Mouse (Mus musculus) fibroblast of lung, adult 2 months (primary cell): ENCODE data around the gene Runx1.

Source experiments
- DNase-seq: peaks from one replicate; pipeline ENCODE4 v3.0.0-alpha.2; 2011; ENCODE audit warnings: low read depth

The Runx1 gene

DNA sequence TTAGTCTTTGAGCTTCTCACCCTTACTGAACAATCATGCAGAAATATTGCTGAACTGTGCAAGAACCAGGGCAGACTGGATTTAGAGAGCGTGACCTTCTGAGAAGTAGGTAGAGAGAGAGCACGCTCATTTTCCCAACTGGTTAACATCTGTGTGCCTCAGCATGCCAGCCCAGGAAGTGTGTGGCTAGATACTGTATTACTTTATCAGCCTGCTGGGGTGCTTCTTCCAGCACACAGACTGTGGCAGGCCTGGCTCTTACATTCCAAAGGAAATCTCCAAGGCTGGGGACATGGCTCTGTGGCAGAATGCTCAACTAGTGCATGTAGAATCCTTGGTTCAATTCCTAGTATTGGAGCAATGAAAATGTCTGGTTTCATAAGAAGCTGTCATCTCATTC is 78.9 kb downstream of the Runx1 start:
- no peak for DNase-seq

DNA sequence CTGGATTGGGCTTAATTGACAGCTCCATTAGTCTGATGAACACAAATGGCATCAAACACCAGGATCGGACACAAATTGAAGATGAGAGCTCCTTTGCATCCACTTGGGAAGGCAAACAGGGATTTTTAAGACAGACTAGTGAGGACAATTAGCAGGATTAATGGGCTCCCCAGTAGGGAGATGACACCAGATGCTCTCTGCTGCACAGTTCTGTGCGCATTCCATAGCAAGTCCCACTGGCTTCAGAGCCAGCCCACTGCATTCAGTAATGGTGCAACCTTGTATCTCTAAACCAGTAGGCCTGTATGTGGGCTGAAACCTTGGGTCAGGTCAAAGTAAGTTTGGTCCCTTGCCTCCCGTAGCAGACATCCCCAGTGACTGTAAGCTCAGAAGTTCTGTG is 80.7 kb downstream of the Runx1 start:
- DNase-seq = no peak

DNA sequence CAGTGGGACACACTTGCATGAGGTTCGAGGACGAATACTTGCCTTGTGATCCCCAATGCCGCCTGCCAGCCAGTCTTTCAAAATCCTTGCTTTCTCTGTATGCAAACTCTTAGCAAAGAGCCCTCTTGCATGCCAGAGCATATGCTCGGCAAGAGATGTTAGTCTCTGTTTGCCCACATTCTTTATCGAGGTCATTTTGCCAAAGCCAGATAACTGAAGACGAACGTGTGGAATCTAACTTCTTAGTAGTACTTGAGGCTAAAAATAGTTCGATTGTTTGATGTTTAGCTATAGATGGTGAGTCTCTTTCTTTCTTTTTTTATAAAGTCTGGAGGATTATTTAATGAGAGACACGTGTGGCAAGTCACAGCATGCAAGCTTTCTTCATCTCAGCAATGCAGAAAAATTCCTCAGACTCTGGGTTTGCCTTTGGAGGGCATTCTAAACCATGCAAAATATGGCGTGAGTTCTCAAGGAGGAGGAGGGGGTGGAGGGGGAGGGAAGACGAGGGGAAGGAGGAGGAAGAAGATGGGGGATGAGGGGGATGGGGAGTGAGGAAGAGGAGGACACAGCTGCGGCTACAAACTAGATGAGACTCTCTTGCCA is 81.7 kb downstream of the Runx1 start:
- DNase-seq = peak; percentile 27

DNA sequence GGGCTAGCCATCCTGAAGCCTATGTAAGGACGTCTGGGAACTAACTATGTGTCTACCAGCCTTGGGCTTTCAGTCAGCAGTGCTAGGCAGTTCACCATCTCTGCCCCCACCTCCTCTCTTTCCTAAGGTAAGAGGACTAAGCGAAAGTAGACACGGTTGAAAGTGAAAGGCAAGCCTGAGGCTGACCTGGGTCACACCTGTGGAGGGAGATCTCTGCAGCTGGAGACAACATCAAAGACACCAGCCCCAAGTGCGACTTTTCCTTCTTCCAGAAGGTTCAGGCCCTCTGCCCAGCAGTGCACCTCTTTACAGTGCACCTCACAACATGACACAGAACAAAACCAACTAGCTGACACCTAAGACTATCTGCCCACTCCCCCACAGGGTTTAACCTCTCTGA is 82.2 kb downstream of the Runx1 start:
- no peak for DNase-seq

DNA sequence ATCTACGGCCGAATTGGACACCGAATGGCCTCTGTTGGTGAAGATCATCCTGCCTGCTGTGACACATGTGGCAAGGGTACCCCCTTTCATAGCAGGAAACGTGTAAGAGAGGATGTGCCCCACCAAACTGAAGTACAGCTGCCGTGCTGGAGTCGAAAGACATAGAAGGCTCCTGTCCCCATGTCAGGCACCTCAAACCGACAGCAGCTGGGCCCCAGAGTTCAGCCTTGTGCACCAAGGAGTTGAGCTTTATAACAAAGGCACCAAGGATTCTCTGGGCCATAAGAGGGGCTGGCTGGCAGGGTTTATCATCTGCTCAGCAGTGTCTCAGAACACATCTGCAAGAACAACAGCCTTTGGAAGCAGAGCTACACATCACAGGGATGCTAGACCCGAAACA is 84.6 kb downstream of the Runx1 start:
- no peak for DNase-seq

DNA sequence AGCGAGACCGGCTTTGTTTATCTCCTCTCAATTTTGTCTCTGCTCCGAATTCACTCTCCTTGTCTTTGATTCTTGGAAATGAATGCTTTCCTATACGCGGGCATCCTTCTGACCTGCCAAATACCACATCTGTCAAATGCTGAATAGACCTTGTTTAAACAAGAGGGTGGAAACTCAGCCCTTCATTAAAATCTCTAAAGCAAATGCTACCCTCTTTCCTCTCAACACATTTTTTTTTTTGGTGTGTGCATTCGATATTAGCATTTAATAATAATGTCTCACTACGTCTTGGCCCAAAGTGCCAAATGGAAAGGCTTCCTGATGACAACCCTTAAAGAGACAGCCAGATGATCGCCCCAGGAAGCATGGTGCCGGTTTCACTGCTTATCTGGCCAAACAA is 85.4 kb downstream of the Runx1 start:
- no peak for DNase-seq

DNA sequence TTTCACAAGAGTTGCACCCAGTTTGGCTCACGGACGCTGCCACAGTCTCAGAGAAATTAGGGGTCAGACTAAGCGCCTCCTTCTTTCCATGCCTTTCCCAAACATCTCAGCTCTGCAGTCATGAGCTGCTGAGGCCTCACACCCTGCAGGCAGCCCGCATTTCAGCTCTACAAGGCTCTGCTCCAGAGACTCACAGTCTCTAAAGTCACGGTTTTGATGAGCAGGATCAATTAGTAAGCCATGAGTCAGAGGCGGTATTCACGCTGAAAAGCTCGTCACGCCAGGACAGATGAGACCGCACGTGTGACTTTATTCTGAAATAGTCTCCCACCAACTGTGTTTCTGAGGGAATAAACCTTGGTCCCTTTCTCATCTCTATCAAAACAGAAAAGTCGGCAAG is 86.0 kb downstream of the Runx1 start:
- DNase-seq = no peak

DNA sequence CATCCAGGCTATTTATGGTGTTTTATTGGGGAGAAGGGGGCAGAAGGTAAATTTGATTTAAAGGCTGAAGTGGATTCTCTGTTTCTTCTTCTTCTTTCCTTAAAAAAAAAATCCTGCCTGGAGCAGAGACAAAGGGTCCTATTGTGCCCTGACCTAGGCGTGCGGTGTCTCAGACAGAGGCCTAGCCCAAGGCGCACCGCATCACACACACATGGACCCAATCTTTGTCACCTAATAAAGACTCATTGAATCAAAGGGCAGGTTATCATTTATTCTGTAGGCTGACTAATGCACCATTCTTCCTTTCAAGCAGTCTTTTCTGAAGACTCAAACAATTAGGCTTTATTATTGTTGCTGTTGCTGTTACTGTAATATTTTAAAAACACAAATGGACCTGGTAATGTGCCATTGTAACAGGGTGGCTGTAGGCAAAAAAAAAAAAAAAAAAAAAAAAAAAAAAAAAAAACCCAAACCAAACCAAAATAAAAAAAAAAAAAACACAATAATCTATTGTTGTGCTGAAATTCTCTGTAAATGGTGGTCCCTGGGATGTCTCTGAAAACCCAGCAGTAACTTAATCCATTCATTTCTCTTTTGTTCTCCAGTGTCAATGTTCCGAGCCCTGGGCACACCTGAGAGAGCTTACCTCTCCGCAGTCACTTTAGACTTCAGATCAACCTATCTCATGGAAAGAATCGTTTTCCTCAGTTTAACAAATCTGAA is 86.7 kb downstream of the Runx1 start:
- DNase-seq = no peak

DNA sequence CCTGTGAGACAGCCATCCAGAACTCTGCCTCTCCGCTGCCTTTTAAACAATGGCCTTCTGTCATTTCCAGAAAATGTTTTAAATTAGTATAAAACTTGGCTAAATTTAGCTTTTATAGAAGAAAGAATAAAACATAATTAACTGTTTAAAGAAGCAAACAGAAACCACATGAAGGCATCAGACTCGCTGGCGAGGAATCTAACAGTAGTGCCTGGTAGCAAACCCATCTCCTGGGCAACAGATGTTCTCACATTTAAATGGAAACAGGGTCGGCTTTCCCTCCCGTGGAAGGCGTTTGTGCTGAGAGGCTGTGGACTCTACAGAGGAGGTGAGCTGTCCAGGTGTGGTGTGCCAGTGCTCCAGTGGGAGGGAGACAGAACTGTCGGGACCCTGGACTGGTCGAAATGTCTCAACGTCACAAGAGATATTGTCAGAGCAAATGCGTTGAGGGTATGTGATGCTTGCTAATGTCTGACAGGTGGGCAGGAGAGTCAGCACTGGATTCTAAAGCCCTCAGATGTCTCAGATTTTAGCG is 87.4 kb downstream of the Runx1 start:
- DNase-seq = no peak

DNA sequence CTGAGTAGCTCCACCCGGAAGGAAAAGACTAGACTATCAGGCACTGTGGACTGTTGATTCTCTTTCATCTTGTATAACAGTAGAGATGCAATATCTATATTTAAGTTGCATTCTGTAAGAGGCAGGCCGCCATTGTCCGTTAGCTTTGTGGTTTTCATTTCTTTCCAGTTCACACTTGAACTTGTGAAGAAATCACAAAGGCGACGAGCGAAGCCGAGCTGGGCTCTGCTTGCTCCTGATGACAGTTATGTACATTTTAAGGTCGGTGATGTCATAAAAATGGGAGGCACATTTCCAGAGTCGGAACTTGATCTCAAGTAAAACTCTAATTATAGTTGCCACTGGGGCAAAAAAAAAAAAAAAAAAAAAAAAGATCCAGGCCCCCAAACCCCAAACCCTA is 99.1 kb downstream of the Runx1 start:
- DNase-seq = no peak

DNA sequence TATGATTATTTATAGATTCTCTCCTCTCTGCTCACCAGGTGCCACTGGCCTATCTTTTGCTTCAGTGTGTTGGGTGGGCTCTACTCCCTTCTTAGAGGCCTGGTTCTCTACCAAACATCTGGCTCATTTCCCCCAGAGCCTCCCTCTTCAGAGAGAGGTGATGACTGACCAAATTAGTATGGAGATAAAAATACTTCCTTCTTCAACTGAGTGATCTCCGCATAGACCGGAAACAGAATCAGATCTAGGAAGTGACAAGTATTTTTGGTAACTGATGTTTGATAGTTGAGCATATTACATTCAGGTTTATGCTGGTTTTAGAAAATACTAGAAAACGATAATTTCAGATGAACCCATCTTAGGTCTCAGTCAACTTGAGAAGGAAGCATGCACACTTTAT is 101.4 kb downstream of the Runx1 start:
- no peak for DNase-seq

DNA sequence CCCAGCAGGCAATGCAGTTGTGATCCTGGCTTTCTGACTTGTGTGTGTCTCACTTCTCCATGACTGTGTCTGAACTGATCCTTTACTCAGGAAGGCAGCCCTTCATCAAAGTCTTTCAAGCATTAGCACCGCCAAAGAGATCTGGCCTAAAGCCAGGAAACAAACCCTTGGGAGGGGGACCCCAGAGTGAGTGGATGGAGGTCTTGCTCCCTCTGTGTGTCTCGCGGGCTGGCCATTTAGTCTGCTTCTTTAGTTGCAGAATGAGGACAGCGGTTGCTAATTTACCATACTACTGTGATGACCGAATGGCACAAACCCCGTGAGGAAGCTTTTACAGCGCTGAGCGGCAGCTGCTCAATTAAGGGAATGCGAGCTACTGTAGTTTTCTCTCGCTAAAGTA is 105.3 kb downstream of the Runx1 start:
- DNase-seq = no peak

DNA sequence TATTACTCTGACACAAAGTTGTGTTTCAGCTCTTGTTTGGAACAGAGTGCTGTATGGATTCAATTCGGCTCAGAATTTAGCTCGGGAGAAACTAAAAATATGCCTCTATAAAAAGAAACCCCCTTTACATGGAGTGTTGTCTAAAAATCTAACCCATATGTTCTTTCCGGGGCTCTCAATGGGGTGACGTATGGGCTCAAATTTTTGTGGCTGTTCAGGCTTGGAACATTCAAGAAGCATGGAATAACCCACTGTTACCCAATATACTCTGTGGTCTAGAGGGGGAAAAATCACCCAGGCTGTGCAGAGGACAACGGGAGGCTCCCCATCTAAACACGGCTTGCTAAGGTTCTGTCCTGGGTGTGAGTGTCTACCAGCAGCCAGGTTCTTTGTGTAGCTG is 106.2 kb downstream of the Runx1 start:
- no peak for DNase-seq

DNA sequence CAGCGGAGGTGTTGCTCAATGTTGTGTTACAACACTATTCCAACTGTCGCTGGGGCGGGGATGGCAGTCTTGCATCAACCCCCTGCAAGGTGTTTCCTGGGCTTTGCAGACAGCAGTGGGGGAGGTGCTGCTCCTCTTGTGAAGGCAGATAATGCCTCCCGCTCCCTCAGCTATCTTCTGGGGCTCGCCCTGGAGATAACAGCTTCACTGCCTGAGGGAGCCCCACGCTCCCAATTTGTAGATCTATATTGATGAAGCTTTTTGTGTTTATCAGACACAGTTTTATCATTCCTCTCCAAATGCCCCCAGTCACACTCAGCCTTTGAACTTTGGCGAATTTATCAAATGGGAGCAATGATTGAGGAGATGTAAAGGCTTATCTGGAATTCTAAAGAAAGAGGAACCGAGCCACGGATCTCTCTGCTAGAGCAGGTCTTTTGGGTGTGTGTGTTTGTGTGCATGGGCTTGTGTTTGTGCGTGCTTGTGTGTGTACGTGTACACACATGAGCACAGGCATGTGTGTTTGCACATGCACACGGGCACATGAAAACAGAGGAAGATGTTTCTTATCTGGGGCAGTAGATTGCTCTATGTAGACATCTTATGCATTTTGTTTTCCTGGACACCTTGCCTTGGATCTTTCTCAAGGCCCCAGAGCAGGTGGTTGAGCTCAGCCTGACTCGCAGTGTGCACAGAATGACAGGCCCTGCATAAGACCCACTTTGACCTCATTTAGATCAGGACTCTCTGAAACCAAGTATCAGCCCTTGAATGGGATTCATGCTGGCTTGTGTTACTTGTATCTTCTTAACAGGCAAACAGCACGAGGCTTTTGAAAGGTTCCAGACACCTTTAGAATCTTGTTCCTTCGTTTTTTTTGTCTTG is 110.1 kb downstream of the Runx1 start:
- DNase-seq = no peak

DNA sequence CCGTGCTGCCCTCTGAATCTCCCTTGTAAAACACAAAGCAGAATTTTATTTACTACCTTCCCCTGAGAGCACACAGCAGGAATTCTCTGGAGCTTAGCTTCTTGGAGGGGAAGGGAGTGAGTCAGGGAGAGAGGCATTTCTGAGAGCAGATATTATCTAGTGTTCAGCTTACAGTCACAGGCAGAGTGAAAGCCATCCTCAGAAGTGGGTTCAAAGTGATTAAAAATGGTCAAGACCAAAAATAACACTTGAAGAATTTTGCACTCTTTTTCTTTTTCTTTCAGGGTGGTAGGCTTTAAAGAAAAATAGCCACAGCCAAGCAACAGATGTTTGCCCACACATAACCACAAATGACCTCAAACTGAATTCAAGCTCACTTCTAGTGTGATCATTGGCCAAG is 115.8 kb downstream of the Runx1 start:
- peak; percentile 66 for DNase-seq

DNA sequence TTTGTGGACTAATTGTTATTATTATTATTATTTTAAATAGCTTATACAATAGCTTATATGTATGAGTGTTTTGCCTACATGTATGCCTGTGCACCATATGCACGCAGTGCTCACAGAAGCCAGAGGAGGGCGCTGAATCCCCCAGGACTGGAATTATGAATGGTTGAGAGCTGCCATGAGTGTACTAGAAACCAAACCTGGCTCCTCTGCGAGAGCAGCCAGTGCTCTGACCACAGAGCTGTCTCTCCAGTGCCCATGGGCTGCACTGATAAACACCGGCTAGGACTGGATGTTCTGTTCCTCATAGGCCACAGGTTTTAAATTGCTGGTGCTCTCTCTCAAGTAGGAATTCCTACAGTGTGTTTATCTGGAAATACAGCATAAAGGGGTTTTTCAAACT is 117.2 kb downstream of the Runx1 start:
- no peak for DNase-seq

DNA sequence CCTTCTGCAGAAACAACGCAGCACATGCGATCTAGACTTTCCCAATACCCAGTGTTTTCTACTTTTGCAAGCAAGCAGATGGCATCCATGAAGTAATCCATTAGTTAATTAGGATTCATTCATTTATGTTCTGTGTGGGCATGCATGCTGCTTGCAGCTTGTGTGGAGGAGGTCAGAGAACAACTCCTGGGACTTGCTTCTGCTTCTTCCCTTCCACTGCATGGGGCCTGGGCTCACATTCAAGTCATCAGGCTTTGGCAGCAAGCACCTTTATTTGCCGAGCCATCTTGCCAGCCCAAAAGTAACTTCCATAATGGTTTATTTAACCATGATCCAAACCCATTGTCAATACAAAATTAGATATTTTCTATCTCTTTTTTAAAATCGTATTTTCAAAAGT is 118.2 kb downstream of the Runx1 start:
- no peak for DNase-seq

DNA sequence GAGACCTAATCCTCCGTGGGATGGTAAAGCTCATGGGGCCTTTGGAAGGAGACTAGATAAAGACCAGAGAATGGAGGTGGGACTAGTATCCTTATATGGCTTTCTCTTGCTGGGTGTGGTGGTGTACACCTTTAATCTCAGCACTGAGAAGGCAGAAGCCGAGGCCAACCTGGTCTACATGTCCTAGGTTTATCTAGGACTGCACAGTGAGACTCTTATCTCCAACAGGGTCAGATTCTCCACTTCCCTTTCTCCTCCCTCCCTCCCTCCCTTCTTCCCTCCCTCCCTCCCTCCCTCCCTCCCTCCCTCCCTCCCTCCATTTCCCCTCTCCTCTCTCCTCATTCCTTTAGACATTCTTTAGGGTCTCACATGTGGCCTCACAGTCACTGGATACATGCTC is 118.8 kb downstream of the Runx1 start:
- DNase-seq = no peak

DNA sequence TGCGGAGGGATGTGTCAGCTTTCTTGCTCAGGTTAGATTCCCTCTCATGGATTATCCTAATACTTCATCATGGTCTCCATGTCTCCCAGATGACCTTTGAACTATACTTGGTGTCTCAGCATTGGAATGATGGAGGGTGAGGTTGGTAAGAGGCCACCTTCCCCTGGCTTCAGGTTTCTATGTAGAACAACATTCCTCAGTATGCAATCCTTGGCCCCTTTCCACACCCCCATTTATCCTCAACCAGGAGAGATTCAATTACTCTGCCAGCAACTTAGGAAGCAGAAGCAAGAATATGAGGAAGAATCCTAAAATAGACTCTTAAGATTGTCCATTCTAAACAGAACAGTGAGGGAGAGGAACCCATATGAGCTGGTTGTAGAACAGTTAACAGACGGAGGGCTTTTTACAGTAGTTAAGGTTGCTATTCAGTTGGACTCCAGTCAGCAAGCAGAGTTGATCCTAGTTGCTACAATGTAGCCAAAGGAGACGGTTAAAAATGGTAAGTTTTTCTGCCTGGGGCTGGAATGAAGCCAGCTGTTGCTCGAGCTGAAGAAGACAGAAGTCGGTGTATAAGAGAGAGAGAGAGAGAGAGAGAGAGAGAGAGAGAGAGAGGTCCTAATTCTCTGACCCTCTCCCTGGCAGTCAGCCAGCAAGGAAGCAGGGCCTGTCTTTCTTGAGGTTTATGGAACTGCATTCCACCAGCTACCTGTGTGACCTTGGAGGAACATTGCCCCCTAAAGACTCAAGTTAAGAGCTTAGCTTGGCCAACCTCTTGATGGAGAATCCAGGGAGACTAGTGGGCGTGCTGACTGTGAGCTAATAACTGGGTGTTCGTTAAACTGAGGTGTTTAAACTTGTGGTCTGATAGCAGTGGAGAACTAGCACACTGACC is 120.1 kb downstream of the Runx1 start:
- no peak for DNase-seq

DNA sequence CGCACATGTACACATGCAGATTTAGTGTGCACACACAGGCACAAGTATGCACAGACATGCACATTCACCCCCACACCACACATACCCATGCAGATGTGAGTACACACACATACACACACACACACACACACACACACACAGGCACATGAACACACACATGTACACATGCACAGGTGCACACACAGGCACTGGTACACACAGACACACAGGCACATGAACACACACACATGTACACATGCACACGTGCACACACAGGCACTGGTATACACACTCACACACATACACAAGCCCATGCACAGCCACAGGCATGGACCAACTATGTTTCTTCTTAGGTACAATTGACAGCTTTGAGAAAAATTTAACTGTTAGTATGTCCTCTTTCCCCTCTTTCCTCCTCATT is 122.1 kb downstream of the Runx1 start:
- DNase-seq = no peak

DNA sequence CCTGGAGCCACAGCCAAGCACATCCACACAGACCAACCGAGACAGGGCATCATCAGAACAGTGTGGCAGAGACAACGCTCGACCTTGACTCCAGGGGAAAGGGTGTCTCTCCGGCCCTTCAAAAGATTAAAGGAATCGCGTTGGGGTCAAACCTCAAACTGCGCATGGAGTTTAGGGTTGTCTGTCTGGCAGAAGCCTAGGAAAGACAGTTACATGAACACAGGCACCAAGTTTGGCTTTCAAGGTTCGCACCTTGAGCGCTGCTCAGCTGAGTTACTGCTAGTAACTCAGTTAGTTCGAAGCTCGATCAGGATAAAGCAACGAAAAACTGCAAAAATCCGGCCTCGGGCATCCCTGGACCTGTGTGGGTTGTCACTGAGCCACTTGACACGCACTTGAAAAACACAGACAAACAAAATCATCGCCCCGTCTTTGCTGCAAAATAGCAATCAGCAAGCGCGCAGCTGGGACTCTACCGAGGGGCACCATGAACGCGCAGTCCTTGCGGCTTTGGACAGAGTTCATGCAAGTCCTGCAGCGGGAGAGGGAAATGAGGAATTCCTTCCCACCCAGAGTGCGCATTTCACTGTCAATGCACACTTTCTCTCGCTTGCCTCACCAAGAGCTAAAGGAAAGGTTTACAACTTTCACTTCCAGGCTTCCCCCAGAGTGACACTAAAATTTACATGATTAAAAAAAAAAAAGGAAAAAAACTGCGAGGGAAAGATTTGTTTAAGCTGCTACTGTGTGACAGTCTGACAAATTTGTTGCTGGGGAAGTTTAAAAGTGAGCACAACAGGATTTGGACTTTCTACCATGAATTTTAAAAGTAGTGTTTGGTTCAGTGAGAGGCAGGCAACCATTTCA is 126.2 kb downstream of the Runx1 start:
- DNase-seq = no peak
